Mouse (Mus musculus) kidney, postnatal 0 days (tissue): ENCODE data around the gene B3gat3. TPM values are rescaled to one million over a fixed set of nuclear protein-coding genes. Genes with fewer than 3 reads are reported as not detected.

Source experiments
- ATAC-seq: fragments of 200-750 bp; cut with Nextera tagmentation; replicated peaks from 2 replicates; pipeline ENCODE4 v1.8.0; 2017; ENCODE audit warnings: low read depth, moderate number of reproducible peaks, moderate TSS enrichment, moderate library complexity; ENCODE audit not compliant: low FRiP score
- DNase-seq: peaks from one replicate; pipeline ENCODE4 v3.0.0-alpha.2; 2016; ENCODE audit warnings: low spot score
- H3K27ac ChIP-seq: fragments of 300-500 bp; sonication (generic); 2 replicates; pipeline ENCODE4 v1.5.1; 2014; ENCODE audit warnings: mild to moderate bottlenecking
- H3K27me3 ChIP-seq: fragments of 300-500 bp; sonication (generic); 2 replicates; pipeline ENCODE4 v1.6.1; 2014; ENCODE audit warnings: low read length, mixed read lengths; ENCODE audit not compliant: insufficient read depth
- H3K36me3 ChIP-seq: fragments of 300-500 bp; sonication (generic); 2 replicates; pipeline ENCODE4 v1.6.1; 2014; ENCODE audit warnings: low read length, mixed read lengths; ENCODE audit not compliant: insufficient read depth
- H3K4me1 ChIP-seq: fragments of 300-500 bp; sonication (generic); replicated peaks from 2 replicates; pipeline ENCODE4 v1.6.1; 2014; ENCODE audit warnings: antibody characterized with exemption, low read length, mixed read lengths; ENCODE audit not compliant: insufficient read depth
- H3K4me2 ChIP-seq: fragments of 300-500 bp; sonication (generic); 2 replicates; pipeline ENCODE4 v1.6.1; 2014; ENCODE audit warnings: mild to moderate bottlenecking, low read length, moderate library complexity, mixed read lengths
- H3K4me3 ChIP-seq: fragments of 300-500 bp; sonication (generic); replicated peaks from 2 replicates; pipeline ENCODE4 v1.5.1; 2014; ENCODE audit warnings: low read depth, low read length
- H3K9ac ChIP-seq: fragments of 300-500 bp; sonication (generic); 2 replicates; pipeline ENCODE4 v1.6.1; 2014; ENCODE audit warnings: low read depth, low read length
- H3K9me3 ChIP-seq: fragments of 300-500 bp; sonication (generic); replicated peaks from 2 replicates; pipeline ENCODE4 v1.6.1; 2016; ENCODE audit warnings: low read length, inconsistent platforms, mixed read lengths
- CTCF ChIP-seq: IDR thresholded peaks from 2 replicates; pipeline ENCODE4 v1.5.1; 2016; ENCODE audit warnings: antibody characterized with exemption, low read depth, mild to moderate bottlenecking, moderate library complexity
- WGBS: fragments of 180-500 bp; shearing (Covaris S2); extraction: QIAGEN DNeasy Blood & Tissue Kit; methylation state at CpG from one replicate; pipeline ENCODE4 v1.1.7; 2014; 5-methylcytosine and 5-hydroxymethylcytosine counted together
- polyA plus RNA-seq: library from polyadenylated mRNA; unstranded; fragments of >200 nt; fragmentation: Nextera tagmentation; extraction: Ambion mirVana; gene quantifications from 2 replicates; pipeline ENCODE4 v1.2.1, GENCODE M21; 2015

Gene B3gat3
- polyA plus RNA-seq, 1 experiment from 2014 or later, result 44.0 TPM

DNA sequence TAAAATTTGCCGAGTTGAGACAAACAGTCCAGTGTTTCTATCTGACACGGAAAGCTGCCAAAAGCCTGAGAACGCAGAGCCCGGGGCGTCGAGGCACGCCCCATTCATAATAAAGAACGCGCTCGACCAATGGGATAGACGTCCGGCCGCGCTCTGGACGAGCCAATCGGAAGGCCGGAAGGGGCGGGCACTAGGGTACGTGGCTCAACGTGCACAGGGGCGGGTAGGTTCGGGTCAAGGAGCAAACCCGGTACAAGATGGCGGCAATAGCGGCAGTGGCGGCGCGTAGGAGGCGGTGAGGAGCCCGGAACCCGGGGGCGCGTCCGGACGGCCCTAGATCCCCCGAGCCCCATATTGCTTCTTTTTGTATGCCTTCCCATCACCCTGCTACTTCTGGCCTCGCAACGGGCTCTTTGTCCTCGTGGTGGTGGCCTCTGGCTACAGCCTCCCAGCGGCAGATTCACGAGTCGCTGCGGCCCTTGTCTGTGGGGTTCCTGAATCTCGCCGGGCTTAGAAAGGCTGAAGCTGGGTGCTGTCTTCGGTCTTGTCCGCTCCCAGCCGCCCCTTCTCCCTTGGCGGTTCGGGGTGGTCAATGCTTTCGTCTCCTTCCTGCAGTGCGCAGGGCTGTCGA is 22.2 kb upstream of the B3gat3 start, which contains the start of gene Ganab:
TSS of gene Ganab (plus strand) at position 207 of the 631 bp plus-strand sequence.
- Histone ChIP-seq H3K4me1 (peaks cover 16% of the 10 kb centered on the region), H3K9me3 (no peaks in the 10 kb centered on the region), H3K4me2 (peak within 1 kb of the TSS; percentile 87), H3K36me3 (0 out of 2 replicates have a peak, but pooled peaks cover 3% of the 10 kb centered on the region), H3K27me3 (no peaks in the 10 kb centered on the region), H3K4me3 (peak within 1 kb of the TSS; percentile 85), H3K9ac (peak within 1 kb of the TSS; percentile 95), H3K27ac (peak within 1 kb of the TSS; percentile 94)
- ATAC-seq, result peak; percentile 98
- DNase-seq, result peak; percentile 99
- 0 out of 2 replicates have a peak, but pooled peaks have one; percentile 8 for TF ChIP-seq CTCF
- under 1% methylated on average over 53 of the region's 53 CpGs for whole genome bisulfite sequencing

- DNase-seq, result peak; percentile 33
- WGBS, result 2% methylated on average over 13 of the region's 13 CpGs
- peak overlapping the region; percentile 85 for H3K4me3 ChIP-seq
- peaks cover 7% of the 10 kb centered on the region; the same call in 1 of the 2 replicates for H3K36me3 ChIP-seq
- ATAC-seq, result no peak
- TF ChIP-seq CTCF, result no peak
- H3K27ac ChIP-seq, result peak overlapping the region; percentile 94
- H3K4me1 ChIP-seq, result peaks cover 16% of the 10 kb centered on the region
- H3K27me3 ChIP-seq, result no peaks in the 10 kb centered on the region
- no peaks in the 10 kb centered on the region for H3K9me3 ChIP-seq
- H3K4me2 ChIP-seq, result peak overlapping the region; percentile 87
- H3K9ac ChIP-seq, result peak overlapping the region; percentile 95
Measured at GRCm38 (mm10) chr19:8898576-8898975, 21.6 kb upstream of the B3gat3 start.

GRCm38 (mm10) chr19:8899079-8899478 is 21.1 kb upstream of the B3gat3 start:
- H3K9me3 ChIP-seq, result no peaks in the 10 kb centered on the region
- H3K4me2 ChIP-seq, result peak overlapping the region; percentile 87
- no peaks in the 10 kb centered on the region for H3K27me3 ChIP-seq
- 21% methylated on average over 3 of the region's 3 CpGs for WGBS
- TF ChIP-seq CTCF, result no peak
- H3K4me3 ChIP-seq, result peak overlapping the region; percentile 85
- no peak for DNase-seq
- no peak overlapping the region for H3K27ac ChIP-seq
- H3K36me3 ChIP-seq, result peaks cover 7% of the 10 kb centered on the region; the same call in 1 of the 2 replicates
- peak overlapping the region; percentile 95 for H3K9ac ChIP-seq
- H3K4me1 ChIP-seq, result peaks cover 16% of the 10 kb centered on the region
- ATAC-seq, result no peak

DNA sequence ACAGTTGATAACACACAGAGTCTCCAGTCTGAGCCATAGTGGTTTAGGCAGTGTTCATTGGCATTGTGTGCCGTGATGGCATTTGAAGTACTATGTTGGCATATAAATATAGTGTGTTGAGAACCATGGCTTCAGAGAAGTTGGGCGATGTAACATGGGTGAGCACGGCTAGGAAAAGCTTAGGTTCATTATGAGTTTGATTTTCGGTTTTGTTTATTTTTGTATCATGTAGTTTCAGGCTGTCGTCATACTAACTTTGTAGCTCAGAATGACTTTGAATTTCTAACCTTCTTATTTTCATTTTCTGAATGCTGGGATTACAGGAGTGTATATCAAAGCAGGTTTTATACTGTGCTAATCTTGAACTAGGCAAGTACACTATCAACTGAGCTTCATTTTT is 16.8 kb upstream of the B3gat3 start:
- H3K36me3 ChIP-seq, result peaks cover 33% of the 10 kb centered on the region
- no peaks in the 10 kb centered on the region for H3K9me3 ChIP-seq
- H3K4me3 ChIP-seq, result no peak overlapping the region
- peaks cover 9% of the 10 kb centered on the region for H3K4me1 ChIP-seq
- WGBS, result 92% methylated on average over 5 of the region's 5 CpGs
- no peak overlapping the region for H3K9ac ChIP-seq
- TF ChIP-seq CTCF, result no peak
- no peak overlapping the region for H3K4me2 ChIP-seq
- no peak overlapping the region for H3K27ac ChIP-seq
- no peaks in the 10 kb centered on the region for H3K27me3 ChIP-seq
- DNase-seq (no peak), ATAC-seq (no peak)

GRCm38 (mm10) chr19:8908531-8908930 is 11.6 kb upstream of the B3gat3 start:
- no peak overlapping the region for H3K9ac ChIP-seq
- DNase-seq (no peak), ATAC-seq (no peak)
- 88% methylated on average over 6 of the region's 6 CpGs for WGBS
- H3K4me3 ChIP-seq, result no peak overlapping the region
- no peak for TF ChIP-seq CTCF
- H3K4me1 ChIP-seq, result no peaks in the 10 kb centered on the region
- peaks cover 79% of the 10 kb centered on the region for H3K36me3 ChIP-seq
- no peak overlapping the region for H3K4me2 ChIP-seq
- no peak overlapping the region for H3K27ac ChIP-seq
- no peaks in the 10 kb centered on the region for H3K9me3 ChIP-seq
- no peaks in the 10 kb centered on the region for H3K27me3 ChIP-seq

- DNase-seq, result no peak
- H3K4me3 ChIP-seq, result no peak overlapping the region
- ATAC-seq, result no peak
- H3K4me1 ChIP-seq, result no peaks in the 10 kb centered on the region
- H3K36me3 ChIP-seq, result peaks cover 91% of the 10 kb centered on the region
- H3K9me3 ChIP-seq, result no peaks in the 10 kb centered on the region
- H3K9ac ChIP-seq, result no peak overlapping the region
- TF ChIP-seq CTCF, result no peak
- WGBS, result 83% methylated on average over 5 of the region's 5 CpGs
- no peak overlapping the region for H3K27ac ChIP-seq
- no peak overlapping the region for H3K4me2 ChIP-seq
- no peaks in the 10 kb centered on the region for H3K27me3 ChIP-seq
Measured at GRCm38 (mm10) chr19:8911810-8912209, 8.4 kb upstream of the B3gat3 start.
